Mouse (Mus musculus) monocyte, adult 5-6 weeks (primary cell): ENCODE results near the gene Ebi3. TPM values are rescaled to one million over a fixed set of nuclear protein-coding genes. Genes with fewer than 3 reads are reported as not detected.
"Not testable (repeated sequence)": the region's sequence is repeated elsewhere in the genome, so short reads cannot be mapped to it uniquely, and the experiment has no call there.

Experiments
- ATAC-seq: fragments of 153-309, 156-312 bp; replicated peaks from 2 replicates; pipeline ENCODE4 v1.8.0; 2017; ENCODE audit warnings: mild to moderate bottlenecking; ENCODE audit not compliant: low TSS enrichment, insufficient number of reproducible peaks, severe bottlenecking, poor library complexity, low FRiP score
- total RNA-seq: library from RNA; stranded (forward); fragments of 200-1000, 200-491, 200-594 nt; gene quantifications from 3 replicates; pipeline ENCODE4 v1.2.3, GENCODE M21; 2017

The Ebi3 gene
- 22.4 to 32.2 TPM (median 26.5 TPM) in 3 replicates for total RNA-seq

- ATAC-seq: peak; percentile 87
These were observed at the start of gene Ebi3 for GRCm38 (mm10) chr17:55952447-55953027. TSS of gene Ebi3 (plus strand) at chr17:55952640.

GRCm38 (mm10) chr17:55903087-55903486 is 49.4 kb upstream of the Ebi3 start:
- no peak for ATAC-seq

DNA sequence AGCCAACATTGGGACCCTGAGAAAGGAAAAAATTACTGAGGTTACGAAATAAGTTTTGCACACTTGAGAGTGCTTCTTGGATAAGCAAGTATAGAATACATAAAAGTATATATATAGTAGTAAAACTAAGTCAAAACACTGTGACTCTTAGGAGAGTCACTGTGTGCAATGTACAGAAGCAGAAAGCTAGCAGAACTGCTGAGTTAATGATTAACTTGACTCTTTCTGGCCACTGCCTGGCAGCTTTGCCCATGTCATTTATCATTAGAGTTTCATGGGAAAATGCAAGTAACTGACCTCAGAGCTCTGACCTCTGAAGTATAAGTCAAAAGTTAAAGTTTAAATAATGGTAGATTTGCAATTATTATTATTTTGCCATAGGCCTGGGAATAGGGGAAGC is 48.8 kb upstream of the Ebi3 start:
- ATAC-seq: no peak

GRCm38 (mm10) chr17:55904131-55904530 is 48.3 kb upstream of the Ebi3 start:
- no peak for ATAC-seq

- no peak for ATAC-seq
These were observed 45.8 kb upstream of the Ebi3 start for GRCm38 (mm10) chr17:55906669-55907068.

DNA sequence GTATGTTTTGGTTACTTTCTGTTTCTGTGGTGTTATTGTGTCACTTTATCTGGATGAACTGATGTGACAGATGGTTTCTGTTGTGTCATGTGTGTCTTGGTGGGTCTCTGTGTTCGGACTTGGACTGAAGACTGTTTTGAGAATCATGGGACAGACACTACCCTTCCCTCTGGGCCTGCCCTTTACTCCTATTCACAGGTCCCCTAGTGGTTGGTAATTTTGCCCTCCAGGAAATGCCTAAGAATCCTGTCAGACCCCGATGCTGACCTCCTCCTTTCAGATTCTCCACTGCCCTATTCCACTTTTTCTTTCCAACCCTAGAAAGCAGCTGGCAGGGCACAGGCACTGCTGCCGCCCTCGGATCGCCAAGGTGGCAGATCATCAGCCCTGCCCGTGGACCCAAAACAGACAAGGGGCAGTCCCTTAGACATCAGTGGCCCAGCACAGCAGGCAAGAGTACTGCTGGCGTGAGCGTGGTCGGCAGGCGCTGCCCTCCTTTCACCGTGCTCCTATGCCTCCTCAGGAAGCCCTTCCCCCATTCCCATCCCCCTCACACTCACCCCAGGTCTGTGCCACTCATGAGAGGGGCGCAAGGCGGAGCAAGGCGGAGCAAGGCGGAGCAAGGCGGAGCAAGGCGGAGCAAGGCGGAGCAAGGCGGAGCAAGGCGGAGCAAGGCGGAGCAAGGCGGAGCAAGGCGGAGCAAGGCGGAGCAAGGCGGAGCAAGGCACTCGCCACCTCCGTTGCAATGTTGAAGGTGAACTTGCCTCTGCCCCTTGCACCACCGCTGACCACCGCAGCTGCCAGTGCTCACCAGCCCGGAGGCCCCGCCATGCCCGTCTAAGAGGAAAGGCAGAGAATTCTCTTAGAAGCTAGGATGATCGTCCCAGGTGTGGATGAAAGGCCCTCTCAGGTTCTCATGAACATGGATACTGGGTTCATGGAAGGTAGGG is 20.6 kb upstream of the Ebi3 start:
- ATAC-seq: peak; percentile 78

GRCm38 (mm10) chr17:55932635-55933034 is 19.8 kb upstream of the Ebi3 start:
- no peak for ATAC-seq

DNA sequence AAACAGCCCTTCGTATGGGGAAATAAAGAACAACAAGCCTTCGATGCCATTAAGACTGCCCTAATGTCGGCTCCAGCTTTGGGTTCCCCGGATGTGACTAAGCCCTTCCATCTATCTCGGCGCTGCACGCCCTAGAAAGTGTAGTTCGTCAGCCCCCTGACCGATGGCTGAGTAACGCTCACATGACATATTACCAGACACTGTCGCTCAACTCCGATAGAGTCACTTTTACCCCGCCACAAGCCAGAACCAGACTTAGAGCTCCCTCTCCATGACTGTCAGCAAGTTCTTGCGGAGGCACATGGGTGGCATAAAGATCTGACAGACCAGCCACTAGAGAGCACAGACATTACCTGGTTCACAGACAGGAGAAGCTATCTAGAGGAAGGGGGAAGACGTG is 19.2 kb upstream of the Ebi3 start:
- no peak for ATAC-seq

DNA sequence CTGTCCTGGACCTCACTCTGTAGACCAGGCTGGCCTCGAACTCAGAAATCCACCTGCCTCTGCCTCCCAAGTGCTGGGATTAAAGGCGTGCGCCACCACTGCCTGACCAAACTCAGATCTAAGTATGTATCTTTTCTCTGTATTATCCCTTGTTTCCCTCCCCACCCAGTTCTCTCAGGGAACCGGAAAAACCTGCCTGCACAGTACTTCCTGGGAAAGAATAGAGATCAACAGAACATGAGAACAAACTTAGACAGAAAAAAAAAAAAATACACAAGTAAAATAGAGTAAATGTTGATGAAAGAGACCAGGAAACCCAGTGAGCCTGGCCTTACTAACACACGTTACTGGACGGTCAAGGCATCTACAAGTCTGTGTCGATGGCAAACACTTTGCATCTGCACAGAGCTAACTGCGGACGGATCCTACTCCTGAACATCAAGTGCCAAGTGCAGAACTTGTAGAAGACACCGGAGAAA is 8.0 kb upstream of the Ebi3 start:
- ATAC-seq: not testable (repeated sequence)

DNA sequence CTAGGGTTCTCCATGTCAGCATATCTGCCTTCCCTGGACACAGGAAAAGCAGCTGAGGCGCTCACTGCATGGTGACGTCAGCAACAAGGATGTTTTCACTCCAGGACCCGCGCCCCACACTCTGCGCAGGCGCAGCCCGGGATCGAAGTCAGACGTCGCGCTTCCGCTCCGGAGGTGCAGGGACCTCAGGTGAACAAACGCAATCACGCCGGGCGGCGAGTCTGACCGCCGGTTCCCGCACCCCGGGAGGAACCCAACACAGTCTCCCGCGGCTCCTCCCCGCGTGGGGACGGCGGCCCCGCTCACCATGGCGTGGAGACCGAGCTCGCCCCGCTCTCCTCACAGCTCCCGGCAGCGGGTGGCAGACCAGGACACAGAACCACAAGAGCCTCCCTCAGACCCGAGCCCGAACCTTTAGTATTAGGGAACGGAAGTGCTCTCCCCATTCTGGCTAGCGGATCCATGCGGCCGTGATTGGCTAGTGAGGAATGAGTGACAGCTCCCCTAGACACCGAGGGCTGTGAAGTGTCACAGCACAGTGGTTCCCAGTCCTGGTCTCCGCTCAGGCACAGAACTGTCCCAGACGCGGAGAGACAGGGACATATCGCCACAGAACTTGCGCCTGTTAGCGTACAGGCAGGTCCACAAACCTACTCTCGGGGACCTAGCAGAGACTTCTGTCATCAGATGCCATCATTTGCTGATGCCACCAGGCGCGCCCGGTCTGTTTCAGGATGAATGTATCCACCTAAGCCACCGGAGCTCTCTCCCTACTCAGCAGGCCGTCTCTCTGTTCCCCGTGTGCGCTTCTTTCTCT is 7.4 kb upstream of the Ebi3 start:
- ATAC-seq: peak; percentile 97

- no peak for ATAC-seq
These were observed 6.7 kb upstream of the Ebi3 start for GRCm38 (mm10) chr17:55945696-55946095.

DNA sequence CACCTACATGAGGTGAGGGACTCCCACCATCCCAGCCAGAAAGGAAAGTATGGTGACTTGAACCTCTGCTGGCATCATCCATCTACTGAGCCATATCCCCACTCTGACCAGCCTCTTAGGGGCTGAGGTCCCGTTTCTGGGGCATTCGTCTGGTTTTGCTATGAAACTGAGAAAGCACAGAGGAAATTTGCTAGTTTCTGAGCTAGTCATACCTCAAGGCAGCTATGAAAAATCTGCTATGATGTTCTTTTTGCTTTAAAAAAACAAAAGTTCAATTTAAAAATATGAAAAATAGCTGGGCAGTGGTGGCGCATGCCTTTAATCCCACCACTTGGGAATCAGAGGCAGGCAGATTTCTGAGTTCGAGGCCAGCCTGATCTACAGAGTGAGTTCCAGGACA is 3.8 kb upstream of the Ebi3 start:
- no peak for ATAC-seq

DNA sequence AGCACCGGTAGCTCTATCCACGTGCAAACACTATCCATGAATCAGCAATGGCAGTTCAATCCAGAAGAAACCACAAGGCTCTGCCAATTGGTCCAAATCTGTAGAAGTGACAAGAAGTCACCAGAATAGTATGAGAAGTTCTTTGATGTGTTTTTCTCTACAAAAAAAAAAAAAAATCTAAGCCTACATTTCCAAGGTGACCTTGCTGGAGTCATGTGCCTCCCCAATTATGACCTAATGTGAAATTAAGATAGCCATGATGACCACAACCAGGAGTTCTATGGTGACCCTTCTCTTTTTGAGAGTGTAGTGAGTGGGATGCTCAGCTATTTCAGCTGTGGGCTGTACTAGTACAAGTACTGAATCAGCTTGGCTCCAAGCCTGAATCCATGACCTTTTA is 3.0 kb upstream of the Ebi3 start, which contains the start of gene Zfp119b:
Gene Zfp119b (minus strand): TSS at position 101 of the 400 bp plus-strand sequence.
- no peak for ATAC-seq

- ATAC-seq: no peak
These were observed 1.8 kb upstream of the Ebi3 start for GRCm38 (mm10) chr17:55950601-55951000.

DNA sequence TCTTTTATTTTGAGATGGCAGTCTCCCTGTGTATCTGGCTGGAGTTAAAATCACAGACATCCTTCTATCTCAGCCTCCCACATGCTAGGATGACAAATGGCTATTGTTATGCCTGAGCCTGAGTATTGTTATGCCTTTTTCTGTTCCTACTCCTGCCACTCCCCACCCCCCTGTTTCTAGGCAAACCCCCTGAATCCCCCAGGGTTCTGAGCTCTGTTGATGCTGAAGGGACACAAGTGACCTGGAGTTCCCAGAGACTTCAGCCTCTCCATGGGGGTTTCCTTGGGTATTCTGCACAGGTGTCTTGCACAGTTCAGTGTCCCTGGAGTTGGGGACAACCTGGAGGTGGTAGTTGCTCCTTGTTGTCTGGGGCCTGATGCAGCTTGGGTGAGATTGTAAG is 399 bp upstream of the Ebi3 start:
- ATAC-seq: no peak

GRCm38 (mm10) chr17:55953751-55954150 is 1.3 kb downstream of the Ebi3 start:
- ATAC-seq: no peak

DNA sequence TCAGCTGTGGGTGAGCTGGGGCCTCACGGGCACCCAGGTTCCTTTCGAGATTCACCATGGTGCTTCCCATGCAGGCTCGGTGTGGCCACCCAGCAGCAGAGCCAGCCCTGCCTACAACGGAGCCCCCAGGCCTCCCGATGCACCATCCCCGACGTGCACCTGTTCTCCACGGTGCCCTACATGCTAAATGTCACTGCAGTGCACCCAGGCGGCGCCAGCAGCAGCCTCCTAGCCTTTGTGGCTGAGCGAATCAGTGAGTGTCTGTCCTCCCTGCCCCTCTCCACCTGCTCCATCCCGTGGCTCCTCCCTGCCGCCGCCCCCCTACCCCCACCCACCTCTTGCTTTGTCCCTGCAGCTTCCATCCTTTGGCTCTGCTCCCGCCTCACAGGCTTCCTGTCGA is 1.8 kb downstream of the Ebi3 start:
- ATAC-seq: no peak

- no peak for ATAC-seq
These were observed 3.7 kb downstream of the Ebi3 start for GRCm38 (mm10) chr17:55956129-55956528.

- ATAC-seq: no peak
These were observed 4.2 kb downstream of the Ebi3 start for GRCm38 (mm10) chr17:55956591-55956990.
